Mouse (Mus musculus) fibroblast of lung, adult 2 months (primary cell): ENCODE results near the gene Wdr95.

ENCODE experiments used
- DNase-seq: peaks from one replicate; pipeline ENCODE4 v3.0.0-alpha.2; 2011; ENCODE audit warnings: low read depth

Wdr95 gene

DNA sequence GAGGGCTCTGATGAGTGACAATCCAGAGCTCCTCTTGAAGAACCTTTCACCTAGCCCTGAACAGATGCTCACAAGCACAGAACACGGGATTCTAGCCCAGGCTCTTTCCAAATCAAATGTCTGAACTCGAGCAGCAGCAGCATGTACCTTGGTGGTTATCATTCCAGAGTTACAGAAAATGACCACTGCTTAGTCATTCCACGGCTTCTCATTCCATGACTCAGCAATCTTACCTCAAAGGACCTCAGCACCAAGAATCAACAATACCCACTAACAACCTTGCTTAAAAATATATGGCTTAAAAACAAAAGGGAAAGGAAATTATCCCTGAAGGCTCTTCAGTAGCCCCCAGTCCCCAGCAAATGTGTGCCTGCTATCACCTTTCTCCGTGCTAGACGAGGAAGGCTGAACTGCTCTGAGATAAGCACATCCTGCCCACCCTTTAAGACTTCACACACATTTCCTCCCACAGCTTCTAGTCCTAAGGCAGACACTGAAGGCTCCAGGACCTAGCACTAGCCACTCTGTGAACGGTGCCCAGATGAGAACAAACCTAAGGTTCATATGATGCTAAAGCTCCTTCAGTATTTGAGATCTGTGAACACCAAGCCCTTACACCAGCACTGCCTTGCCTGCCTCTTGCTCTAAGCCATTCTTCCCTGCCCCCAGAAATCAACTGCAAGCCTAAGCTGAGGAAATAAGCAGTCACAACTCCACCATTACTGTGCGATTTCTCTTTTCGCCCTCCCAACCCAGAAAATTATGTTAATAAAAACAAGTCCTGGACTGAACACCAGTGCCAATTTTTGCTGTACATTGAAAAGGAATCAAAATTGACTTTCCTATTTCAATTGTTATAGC, 95.6 kb downstream of the Wdr95 start:
- peak; percentile 49 for DNase-seq

DNA sequence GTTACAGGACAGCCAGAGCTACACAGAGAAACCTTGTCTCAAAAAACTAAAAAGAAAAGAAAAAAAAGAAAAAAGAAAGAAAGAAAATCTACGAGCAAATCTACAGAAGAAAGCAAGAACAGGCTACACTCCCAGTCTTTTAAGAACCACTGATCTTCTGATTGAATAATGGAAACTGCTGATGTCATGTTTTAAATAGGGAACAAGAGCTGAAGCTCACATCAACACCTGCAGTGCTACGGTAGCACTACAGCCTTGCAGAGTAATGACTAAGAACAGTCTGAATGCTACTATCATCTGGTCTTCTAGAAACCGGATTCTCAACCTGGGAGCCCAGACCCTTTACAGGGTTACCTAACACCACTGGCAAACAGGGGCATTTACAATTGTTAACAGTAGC, 97.1 kb downstream of the Wdr95 start:
- no peak for DNase-seq

DNA sequence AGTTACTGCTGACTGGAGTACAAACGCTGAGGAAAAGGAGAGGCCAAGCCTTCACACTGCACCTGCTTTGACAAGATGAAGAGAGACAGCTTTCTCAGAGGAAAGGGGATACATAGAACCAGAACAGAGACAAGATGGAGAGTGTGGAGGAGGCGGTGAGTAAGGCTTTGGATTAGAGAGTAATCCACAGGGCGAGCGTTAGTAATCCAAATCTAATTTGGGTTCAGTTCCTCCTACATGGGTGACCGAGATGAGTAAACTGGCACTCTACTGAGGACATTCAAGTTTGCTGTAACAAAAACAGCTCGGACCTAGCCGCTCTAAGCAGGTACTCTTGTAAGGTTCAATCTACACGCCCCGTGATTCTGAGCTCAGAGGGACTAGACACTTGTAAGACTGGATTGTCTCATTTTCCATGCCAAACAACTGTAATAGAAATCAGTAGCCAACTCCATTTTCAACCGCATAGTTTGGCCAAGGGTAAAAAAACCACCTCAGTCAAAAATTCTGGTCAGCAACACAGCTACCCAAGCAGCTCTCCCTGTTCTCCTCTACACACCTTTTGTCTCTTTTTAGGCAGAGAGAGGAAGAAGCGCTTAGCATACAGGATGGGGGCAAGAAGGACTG, 106.0 kb downstream of the Wdr95 start:
- DNase-seq = no peak

DNA sequence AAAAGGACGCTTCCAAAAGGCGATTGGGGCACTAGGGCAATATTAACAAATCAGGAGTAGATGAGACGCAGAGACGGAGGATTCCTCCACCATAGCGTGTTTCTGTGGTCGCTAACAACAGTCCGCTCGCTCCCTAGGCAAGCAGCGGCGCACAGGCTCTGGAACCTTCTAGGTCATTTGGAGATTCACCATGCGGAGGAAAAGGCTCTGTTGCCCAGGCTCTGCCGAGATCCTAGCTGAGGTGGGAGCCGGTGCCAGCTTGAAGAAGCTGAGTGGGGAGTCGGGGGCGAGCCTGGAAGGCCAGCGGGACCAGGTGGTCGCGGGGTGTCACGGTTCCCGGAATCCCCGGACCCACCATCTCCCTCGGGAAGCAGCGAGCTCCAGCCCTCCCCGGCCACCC, 107.1 kb downstream of the Wdr95 start:
- DNase-seq = no peak

DNA sequence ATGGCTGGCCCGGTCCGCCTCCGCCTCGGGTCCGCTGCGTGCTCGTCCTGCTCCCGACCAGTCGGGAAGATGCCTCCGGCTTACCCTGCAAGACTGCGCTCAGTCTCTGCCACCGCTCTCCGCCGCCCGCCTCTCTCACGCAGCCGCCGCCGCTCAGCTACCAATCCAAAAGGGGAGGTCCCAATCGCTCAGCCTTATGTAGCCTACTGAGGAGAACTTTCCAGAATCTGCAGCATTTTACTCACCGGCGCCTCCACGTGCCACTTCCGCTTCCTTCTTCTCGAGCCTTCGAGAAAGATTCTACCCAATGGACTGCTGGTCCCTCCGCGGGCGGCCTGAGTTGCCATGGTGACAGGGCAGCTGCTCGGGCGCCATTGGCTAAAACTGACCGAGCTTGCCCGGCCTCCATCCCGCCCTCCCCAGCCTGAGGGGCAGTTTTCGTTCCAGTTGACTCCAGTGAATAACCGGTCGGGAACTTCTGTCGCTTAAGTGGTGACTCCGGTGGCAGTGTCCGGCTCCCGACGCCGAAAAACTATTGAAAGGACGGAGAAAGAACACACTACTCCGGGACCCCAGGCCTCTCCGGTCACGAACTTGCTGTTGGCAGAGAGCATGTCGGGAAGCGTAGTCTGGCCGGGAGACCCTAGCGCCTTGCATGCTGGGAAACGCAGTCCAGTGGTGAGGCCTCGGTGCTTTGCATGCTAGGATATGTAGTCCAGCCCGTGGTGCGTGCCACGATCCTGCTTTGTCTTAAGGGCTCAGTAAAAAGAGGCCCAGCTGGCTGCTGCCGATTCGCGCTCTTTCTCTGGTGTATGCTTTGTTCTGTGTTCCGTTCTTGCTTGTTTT, 107.8 kb downstream of the Wdr95 start, which contains the start of gene Hsph1:
Gene Hsph1 (minus strand): TSS at position 302 of the 846 bp plus-strand sequence.
- DNase-seq = peak; percentile 98

DNA sequence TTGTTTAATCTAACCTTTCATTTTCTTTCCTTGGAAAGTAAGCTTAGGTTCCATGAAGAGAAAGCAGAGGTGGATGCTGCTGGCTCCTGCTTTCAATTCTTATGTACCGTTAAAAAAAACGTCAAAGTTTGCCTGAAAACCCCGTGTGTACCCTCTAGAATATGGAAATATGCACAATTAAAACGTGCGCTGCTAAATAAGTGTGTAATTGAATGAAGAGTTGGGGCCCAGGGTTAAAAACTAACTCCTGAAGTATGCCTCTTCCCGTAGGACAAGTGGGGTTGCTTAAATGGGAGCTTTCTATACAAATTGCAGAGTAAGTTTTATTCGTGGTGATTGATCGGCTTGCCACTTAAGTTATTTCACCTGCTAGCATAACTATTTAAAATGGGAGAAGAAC, 108.8 kb downstream of the Wdr95 start:
- no peak for DNase-seq

DNA sequence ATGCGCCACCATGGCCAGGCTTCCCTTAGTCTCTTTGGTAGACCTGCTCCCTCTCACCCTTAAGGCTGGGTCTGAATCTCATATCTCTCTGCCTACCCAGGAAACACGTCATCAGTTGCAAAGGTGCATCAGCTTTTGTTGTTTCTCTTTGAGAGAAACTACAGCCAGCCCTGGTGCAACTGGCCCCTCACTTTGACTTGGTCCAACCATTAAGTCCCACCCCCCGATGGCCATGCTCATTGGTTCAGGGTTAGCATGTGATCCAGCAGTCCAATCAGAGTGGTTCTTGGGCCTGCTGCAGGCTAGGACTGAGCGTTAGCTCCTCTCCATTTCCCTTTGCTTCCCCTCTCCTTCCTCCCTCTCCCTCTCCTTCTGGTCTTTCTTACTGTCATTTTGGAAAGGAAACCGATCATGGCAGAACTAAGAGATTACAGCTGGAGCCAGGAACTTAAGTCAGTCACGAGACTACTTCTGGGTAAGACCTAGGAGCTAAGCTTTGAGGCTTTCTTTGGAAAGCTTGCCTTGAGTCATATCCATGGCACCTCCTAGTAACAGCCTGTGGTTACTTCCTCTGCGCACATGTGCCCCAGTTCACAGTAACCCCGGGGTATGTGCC, 112.9 kb downstream of the Wdr95 start:
- DNase-seq = no peak

DNA sequence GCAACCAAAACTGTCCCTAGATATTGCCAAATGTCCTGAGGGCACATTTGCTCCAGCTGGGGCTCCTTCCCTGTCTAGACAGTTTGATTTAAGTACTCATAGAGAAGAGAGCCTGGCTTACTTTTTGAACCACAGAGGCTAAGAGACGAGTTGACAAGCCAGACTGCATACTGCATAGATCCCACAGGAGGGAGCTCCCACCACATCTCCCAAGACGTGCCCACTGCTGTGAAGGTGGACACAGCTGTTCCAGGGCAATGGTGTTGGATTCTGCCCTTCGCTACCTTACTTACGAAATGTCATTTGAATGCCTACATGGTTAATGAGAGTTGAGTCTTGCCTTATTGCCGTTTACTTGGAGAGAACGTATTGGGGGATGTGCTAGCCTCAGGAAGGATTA, 113.9 kb downstream of the Wdr95 start:
- no peak for DNase-seq

DNA sequence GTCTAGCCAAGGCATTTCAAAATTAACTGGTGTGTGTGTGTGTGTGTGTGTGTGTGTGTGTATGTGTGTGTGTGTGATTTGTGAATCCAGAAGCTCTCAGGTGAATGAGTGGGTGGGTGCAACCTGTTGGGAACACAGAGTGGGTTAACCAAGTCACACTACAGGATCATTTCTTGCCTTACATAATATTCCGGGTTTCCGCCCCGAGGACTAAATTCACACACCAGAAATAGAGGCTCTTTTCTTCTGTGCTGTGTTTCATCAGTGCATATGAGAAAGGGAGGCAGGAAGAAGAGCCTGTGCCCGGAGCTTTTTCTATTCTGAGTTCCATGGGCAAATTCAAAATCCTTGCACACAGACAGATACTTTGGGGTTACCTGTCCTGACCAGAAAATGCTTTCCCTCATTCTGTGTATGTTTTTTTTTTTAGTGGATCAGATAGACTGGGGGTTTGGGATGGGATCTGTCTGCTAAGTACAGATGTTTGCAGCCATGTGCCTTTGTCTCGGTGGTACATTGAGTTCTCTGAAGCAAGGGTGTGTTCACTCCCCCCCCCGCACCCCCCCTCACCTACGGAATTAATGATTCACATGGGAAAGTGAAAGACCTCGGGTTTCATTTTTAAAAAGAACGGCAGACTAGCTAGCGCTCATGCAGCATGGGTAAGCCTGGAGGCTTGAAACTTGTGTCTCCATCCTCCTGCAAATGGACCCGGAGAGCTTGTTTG, 114.5 kb downstream of the Wdr95 start:
- DNase-seq = no peak

DNA sequence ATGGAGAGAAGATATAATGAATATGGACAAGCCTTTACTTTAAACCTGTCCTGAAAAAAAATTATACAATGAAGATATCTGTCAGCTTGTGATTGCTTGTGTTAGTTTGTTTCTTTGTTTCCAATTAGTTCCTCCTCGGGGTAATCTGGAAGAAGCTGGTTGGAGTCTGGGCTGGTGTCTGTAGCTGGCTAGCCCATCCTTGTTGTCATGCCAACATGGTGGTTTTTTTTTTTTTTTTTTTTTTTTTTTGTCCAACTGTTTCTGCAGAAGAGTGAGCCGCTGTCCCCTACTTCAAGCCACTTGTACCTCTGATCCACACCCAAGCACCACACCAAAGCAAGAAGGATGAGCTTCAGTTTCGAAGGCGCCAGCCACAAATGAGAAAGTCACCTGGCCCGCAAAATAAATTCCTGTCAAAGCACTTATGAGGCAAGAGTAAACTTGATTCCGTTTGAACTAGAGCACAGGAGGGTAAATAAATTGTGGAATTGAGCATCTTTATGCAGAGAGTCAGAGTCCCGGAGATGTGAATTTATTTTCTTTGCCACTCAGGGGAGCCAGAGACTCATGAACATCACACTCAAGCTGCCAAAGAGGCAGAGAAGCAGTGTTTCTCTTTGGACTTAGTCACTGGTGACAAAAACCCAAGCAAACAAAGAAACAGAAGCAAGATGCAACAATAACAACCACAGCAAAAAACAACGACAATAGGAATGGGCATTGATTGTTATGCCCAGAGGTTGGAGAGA, 119.1 kb downstream of the Wdr95 start:
- no peak for DNase-seq

DNA sequence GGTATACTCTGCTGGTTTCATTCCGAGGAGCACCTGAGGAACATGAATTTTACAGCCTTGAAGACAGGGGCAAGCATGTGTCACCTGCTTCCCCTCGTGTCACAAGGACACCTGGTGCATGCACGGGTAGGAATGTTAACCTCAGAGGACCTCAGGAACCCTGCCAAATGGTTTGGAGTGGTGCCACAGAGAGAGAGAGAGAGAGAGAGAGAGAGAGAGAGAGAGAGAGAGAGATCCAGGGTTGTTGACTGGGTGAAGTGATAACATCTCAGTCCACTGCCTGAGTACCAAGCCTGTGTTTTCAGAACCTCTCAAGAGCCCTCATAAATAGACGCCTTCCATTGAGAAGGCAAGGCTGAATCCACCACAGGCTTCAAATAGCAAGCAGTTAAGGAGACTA, 119.7 kb downstream of the Wdr95 start:
- DNase-seq = no peak

DNA sequence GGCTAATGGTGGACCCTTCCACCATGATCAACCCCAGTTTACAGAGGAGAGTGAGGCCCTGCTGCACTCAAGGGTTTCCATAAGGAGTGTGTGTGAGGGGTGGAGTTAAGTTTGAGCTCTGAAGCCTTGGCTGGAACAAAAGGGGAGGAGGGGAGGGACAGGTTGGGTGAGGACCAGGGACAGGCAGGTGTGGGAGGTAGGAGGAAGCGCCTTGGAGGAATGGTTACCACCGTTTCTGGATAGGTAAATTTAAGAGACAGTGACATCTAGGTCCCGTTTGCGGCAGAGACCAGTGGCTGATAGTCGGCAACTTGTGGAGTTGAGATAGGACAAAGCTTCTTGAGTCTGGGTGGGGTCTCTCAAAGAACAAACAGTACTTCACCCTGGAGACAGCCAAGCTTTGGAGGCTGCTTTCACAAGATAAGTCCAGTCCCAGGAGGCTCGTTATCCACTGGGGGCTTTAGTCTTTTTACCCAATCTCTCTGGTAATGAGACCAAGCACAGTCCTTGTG, 120.5 kb downstream of the Wdr95 start:
- DNase-seq = no peak

DNA sequence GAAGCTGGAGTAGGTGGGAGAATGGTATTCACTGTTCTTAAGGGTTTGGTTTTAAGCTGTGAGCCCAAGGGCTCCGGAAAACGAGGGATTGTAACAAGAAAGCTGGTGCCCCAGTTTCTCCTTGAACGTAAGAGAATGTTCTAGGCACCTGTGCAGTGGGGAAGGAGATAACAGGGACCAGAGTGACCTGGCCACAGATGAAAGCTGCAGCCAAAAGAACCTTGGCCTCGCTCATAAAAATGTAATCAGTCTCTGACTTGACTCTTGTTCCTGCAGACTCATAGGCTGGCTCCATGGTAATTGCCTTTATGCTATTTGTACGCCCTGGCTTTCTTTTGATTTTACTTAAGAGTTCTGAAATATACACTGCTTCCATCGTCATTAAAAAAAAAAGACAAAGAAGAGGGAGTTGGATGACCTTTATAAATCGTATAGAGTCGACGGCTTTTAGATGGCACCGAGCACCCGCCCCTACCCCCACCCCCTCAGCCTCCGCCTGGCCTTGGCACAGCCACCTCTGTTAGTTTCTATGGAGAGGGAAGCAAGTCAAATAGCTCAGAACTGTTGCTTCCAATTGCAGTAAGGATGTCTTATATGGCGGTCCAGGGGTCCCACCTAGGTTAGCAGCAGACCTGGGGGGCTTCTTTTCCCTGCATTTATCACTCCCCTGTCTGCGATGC, 121.2 kb downstream of the Wdr95 start:
- no peak for DNase-seq

DNA sequence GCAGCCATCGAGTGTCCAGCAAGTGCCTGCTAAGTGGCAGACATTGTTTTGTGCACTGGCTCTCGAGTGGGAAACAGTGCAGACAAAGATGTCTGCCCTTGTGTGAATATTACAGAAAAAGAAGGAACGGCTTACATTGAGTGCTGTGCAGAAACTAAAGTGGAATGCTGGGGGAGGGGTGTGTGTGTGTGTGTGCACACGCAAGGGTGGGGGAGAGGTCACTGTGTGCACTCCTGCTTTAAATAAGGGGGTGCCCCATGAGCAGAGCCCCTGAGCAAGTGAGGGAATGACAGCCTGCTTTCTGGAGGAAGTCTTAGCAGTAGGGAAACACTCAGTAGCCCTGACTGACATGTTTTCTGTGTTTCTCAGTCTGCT, 121.7 kb downstream of the Wdr95 start:
- no peak for DNase-seq

DNA sequence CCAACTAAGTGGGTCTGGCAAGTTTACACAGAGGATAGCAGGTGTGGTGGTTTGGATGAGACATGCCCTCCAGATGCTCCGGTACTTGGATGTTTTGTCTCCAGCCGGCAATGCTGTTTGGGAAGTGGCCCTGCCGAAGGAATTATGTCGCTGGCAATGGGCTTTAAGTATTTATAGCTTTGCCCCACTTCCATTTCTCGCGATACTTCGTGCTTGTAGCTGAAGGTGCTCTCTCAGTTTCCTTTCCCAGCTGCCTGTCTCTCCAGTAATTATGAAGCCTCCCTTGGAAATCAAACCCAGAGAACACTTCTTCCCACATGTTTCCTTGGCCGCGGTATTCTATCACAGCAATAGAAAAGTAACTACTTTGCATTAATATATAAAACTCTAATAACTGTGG, 127.2 kb downstream of the Wdr95 start:
- no peak for DNase-seq

DNA sequence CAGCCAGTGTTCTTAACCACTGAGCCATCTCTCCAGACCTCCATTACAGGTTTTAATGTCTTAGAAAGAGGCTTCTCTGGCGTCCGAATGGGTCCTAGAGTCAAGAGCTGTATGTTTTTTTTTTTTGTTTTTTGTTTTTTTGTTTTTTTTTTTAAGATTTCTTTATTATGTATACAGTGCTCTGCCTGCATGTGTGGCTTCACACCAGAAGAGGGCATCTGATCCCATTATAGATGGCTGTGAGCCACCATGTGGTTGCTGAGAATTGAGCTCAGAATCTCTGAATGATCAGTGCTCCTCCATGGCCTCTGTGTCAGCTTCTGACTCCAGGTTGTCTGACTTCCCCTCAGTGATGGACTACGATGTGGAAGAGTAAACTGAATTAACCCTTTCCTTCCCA, 129.5 kb downstream of the Wdr95 start:
- no peak for DNase-seq

DNA sequence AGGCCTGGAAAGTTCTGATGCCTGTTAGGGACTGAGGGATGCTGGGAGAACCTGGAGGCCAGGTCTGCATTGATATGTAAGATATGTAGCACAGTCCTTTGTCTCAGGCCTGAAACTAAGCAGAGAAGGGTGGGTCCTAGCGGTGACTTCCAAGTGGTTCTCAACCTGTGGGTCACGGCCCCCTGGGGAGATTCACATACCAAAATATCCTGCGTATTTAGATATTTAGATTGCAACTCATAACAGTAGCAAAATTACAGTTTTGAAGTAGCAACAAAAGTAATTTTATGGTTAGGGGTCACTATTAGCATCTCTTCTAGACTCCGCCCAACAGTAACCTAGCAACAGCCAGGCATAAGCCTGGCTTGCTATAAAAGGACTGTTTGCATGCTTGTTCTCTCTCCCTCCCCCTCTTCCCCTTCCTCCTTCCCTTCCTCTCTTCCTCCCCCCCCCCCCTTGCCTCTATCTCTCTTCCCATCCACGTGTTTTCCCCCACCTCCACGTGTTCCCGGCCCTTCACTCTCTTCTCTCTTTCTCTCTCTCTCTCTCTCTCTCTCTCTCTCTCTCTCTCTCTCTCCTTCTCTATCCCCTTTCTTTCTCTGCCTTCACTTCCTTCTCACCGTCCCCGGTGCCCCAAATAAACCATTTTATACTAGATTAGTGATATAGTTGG, 130.4 kb downstream of the Wdr95 start:
- DNase-seq = no peak

DNA sequence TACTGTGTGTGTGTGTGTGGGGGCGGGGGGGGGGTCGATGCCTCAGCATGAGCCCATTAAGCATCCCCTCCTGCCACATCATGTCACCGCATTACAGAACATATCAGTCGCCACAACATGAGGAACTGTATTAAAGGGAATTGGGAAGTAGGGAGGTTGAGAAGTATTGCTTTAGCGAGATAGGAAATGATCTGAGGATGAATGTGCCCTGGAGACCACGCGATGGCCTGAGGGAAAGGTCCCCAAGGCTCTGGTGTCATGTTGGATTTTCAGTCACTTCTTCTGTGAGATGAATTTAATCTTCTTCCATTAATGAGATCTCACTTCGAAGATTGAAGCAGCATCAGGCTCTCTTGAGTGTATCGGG, 130.9 kb downstream of the Wdr95 start:
- DNase-seq = no peak

DNA sequence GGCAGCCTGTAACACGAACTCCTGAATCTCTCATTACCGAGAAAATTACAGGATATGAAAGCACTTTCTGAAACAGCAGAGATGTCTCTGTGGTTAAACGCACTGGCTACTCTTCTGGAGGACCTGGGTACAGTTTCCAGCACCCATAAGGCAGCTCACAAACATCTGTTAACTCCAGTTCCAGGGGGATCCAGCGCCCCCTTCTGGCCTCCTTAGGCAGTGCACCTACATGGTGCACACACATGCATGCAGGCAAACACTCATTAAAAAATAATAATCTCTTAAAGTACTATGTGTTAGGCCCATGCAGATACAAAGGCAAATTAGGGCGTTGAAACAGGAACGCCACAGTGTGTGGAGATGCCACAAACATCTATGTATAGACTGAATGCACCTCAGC, 132.9 kb downstream of the Wdr95 start:
- no peak for DNase-seq
